In genomic region chr6:124910032-124910431, GRCm38 (mm10) we compare ENCODE assay signal across 9 mouse cellular contexts. TPM values are rescaled to one million over a fixed set of nuclear protein-coding genes. Genes with fewer than 3 reads are reported as not detected.
DNase-seq lines count a peak whose midpoint lies in the region; ATAC-seq and TF ChIP-seq lines count a peak whose summit lies in the region.
"Had no signal": no experiment of that assay in that cellular context is flagged by ENCODE, and none has a peak within 500 bp of the region (broad histone marks: within the 10 kb centered on the region; RNA-seq: fewer than 3 reads in every experiment).

No protein-coding gene starts in this region.

- no peak for TF ChIP-seq CTCF in midbrain, postnatal 0 days (IDR thresholded peaks at IDR 0.05)

- H3K27ac ChIP-seq in heart, embryonic 15.5 days = no peak overlapping the region
- H3K27ac ChIP-seq in hindbrain, embryonic 13.5 days = 0 out of 2 replicates have a peak overlapping the region, but pooled peaks have one; percentile 6
- no peak overlapping the region for H3K27ac ChIP-seq in midbrain, postnatal 0 days (ENCODE audit: low read depth, low read length)

- peaks cover 41% of the 10 kb centered on the region for H3K4me1 ChIP-seq in heart, embryonic 15.5 days (replicated peaks)
- peaks cover 55% of the 10 kb centered on the region for H3K4me1 ChIP-seq in hindbrain, embryonic 13.5 days (replicated peaks)
- H3K4me1 ChIP-seq in midbrain, postnatal 0 days (ENCODE audit: insufficient read depth, low read length) = peaks cover 15% of the 10 kb centered on the region; the same call in 1 of the 2 replicates

- peaks cover 18% of the 10 kb centered on the region for H3K36me3 ChIP-seq in heart, embryonic 15.5 days
- peaks cover 33% of the 10 kb centered on the region for H3K36me3 ChIP-seq in hindbrain, embryonic 13.5 days
- H3K36me3 ChIP-seq in midbrain, postnatal 0 days (ENCODE audit: insufficient read depth, low read length) = peaks cover 22% of the 10 kb centered on the region

- H3K9me3 ChIP-seq in heart, embryonic 15.5 days (replicated peaks) = no peaks in the 10 kb centered on the region
- H3K9me3 ChIP-seq in hindbrain, embryonic 13.5 days = no peaks in the 10 kb centered on the region
- H3K9me3 ChIP-seq in midbrain, postnatal 0 days (ENCODE audit: low read length) = no peaks in the 10 kb centered on the region

- peak overlapping the region; percentile 40 for H3K9ac ChIP-seq in heart, embryonic 15.5 days
- peak overlapping the region; percentile 61 for H3K9ac ChIP-seq in hindbrain, embryonic 13.5 days
- H3K9ac ChIP-seq in midbrain, postnatal 0 days (replicated peaks; ENCODE audit: low read length, poor library complexity, severe bottlenecking) = peak overlapping the region; percentile 50

- H3K4me3 ChIP-seq in heart, embryonic 15.5 days = peak overlapping the region; percentile 20; the same call in 1 of the 2 replicates
- peak overlapping the region; percentile 11; the same call in 1 of the 2 replicates for H3K4me3 ChIP-seq in hindbrain, embryonic 13.5 days
- no peak overlapping the region for H3K4me3 ChIP-seq in midbrain, postnatal 0 days (ENCODE audit: low read depth, low read length)

- H3K27me3 ChIP-seq in heart, embryonic 15.5 days = peaks cover 12% of the 10 kb centered on the region
- H3K27me3 ChIP-seq in hindbrain, embryonic 13.5 days = peaks cover 11% of the 10 kb centered on the region; the same call in 1 of the 2 replicates
- no peaks in the 10 kb centered on the region for H3K27me3 ChIP-seq in midbrain, postnatal 0 days (ENCODE audit: insufficient read depth, low read length)

- H3K4me2 ChIP-seq in heart, embryonic 15.5 days = peak overlapping the region; percentile 55
- H3K4me2 ChIP-seq in hindbrain, embryonic 13.5 days = peak overlapping the region; percentile 39
- peak overlapping the region; percentile 41 for H3K4me2 ChIP-seq in midbrain, postnatal 0 days (ENCODE audit: low read depth, low read length, poor library complexity, severe bottlenecking)

- ATAC-seq in heart, embryonic 15.5 days (replicated peaks; ENCODE audit: insufficient number of reproducible peaks, insufficient read depth, low FRiP score, low read depth) = no peak
- ATAC-seq in hindbrain, embryonic 13.5 days (ENCODE audit: low FRiP score) = 0 out of 2 replicates have a peak, but pooled peaks have one; percentile 14
- peak; percentile 15; the same call in 1 of the 2 replicates for ATAC-seq in midbrain, postnatal 0 days (ENCODE audit: low FRiP score)

- 10% methylated on average over 32 of the region's 32 CpGs for WGBS in heart, embryonic 15.5 days
- WGBS in hindbrain, embryonic 13.5 days = 3% methylated on average over 32 of the region's 32 CpGs
- WGBS in midbrain, postnatal 0 days = 13% methylated on average over 32 of the region's 32 CpGs

- DNase-seq in heart, adult 8-10 months (ENCODE audit: low spot score) = no peak
- peak; percentile 47 for DNase-seq in embryo, embryonic 9.5 days (ENCODE audit: extremely low spot score)
- no peak for DNase-seq in midbrain, postnatal 0 days (ENCODE audit: low spot score)
- no peak for DNase-seq in spleen, adult 18-20 months
- DNase-seq in left cerebral cortex, adult 9 months (ENCODE audit: low spot score in 2 of 2) = no peak
- no peak for DNase-seq in ovary, postnatal 36 days (ENCODE audit: low spot score)
- DNase-seq: kidney, adult 11 months had no signal

RNA-seq across cellular contexts. Expression of gene Lag3, which starts 1.5 kb away (rescaled TPM):
- 1.2 and 1.7 TPM in 2 replicates for polyA plus RNA-seq in heart, embryonic 15.5 days (2015; fragmentation: Nextera tagmentation; extraction: Ambion mirVana)
- under 1 TPM in 2 of 4 experiments, not detected in 2; 0.24 to 0.75 TPM for total RNA-seq in heart, adult 8-10 months (2022)
- polyA plus RNA-seq in hindbrain, embryonic 13.5 days (2015; fragmentation: Nextera tagmentation; extraction: Ambion mirVana) = 2.4 and 2.6 TPM in 2 replicates
- total RNA-seq in midbrain, postnatal 0 days (2014; rRNA removed) = 1.1 and 2.1 TPM in 2 replicates
- polyA plus RNA-seq in midbrain, postnatal 0 days (2015; fragmentation: Nextera tagmentation; extraction: Ambion mirVana) = 2.8 and 3.5 TPM in 2 replicates

RNA-seq across cellular contexts. Expression of gene Ptms, which starts 9.9 kb away (rescaled TPM):
- polyA plus RNA-seq in heart, embryonic 15.5 days (2015; fragmentation: Nextera tagmentation; extraction: Ambion mirVana) = 255 and 294 TPM in 2 replicates
- 100 to 1,000 TPM; 116 to 160 (median 152) TPM for total RNA-seq in heart, adult 8-10 months (2022)
- polyA plus RNA-seq in hindbrain, embryonic 13.5 days (2015; fragmentation: Nextera tagmentation; extraction: Ambion mirVana) = 744 and 801 TPM in 2 replicates
- 814 and 944 TPM in 2 replicates for total RNA-seq in midbrain, postnatal 0 days (2014; rRNA removed)
- polyA plus RNA-seq in midbrain, postnatal 0 days (2015; fragmentation: Nextera tagmentation; extraction: Ambion mirVana) = 810 TPM in 2 replicates

RNA-seq across cellular contexts. Expression of gene Mlf2, which starts 21.2 kb away (rescaled TPM):
- 358 and 371 TPM in 2 replicates for polyA plus RNA-seq in heart, embryonic 15.5 days (2015; fragmentation: Nextera tagmentation; extraction: Ambion mirVana)
- 100 to 1,000 TPM; 177 to 202 (median 195) TPM for total RNA-seq in heart, adult 8-10 months (2022)
- 481 and 505 TPM in 2 replicates for polyA plus RNA-seq in hindbrain, embryonic 13.5 days (2015; fragmentation: Nextera tagmentation; extraction: Ambion mirVana)
- 512 and 647 TPM in 2 replicates for total RNA-seq in midbrain, postnatal 0 days (2014; rRNA removed)
- 628 and 643 TPM in 2 replicates for polyA plus RNA-seq in midbrain, postnatal 0 days (2015; fragmentation: Nextera tagmentation; extraction: Ambion mirVana)

RNA-seq across cellular contexts. Expression of gene Cd4, which starts 22.0 kb away (rescaled TPM):
- polyA plus RNA-seq in heart, embryonic 15.5 days (2015; fragmentation: Nextera tagmentation; extraction: Ambion mirVana) = 0.05 and 0.68 TPM in 2 replicates
- total RNA-seq in heart, adult 8-10 months (2022) = under 1 TPM; 0.19 to 0.54 (median 0.25) TPM
- polyA plus RNA-seq in hindbrain, embryonic 13.5 days (2015; fragmentation: Nextera tagmentation; extraction: Ambion mirVana) = 0.14 and 0.19 TPM in 2 replicates
- total RNA-seq in midbrain, postnatal 0 days (2014; rRNA removed) = 0.19 and 2.8 TPM in 2 replicates
- polyA plus RNA-seq in midbrain, postnatal 0 days (2015; fragmentation: Nextera tagmentation; extraction: Ambion mirVana) = 0.25 and 0.58 TPM in 2 replicates

RNA-seq across cellular contexts. Expression of gene Gpr162, which starts 46.2 kb away (rescaled TPM):
- 2.2 and 2.4 TPM in 2 replicates for polyA plus RNA-seq in heart, embryonic 15.5 days (2015; fragmentation: Nextera tagmentation; extraction: Ambion mirVana)
- 1 to 10 TPM in 1 of 4 experiments, under 1 TPM in 3; 0.31 to 1.6 (median 0.74) TPM for total RNA-seq in heart, adult 8-10 months (2022)
- 21.3 and 22.5 TPM in 2 replicates for polyA plus RNA-seq in hindbrain, embryonic 13.5 days (2015; fragmentation: Nextera tagmentation; extraction: Ambion mirVana)
- total RNA-seq in midbrain, postnatal 0 days (2014; rRNA removed) = 198 and 225 TPM in 2 replicates
- 38.3 and 39.3 TPM in 2 replicates for polyA plus RNA-seq in midbrain, postnatal 0 days (2015; fragmentation: Nextera tagmentation; extraction: Ambion mirVana)
